Mouse (Mus musculus) thymus, adult 18-20 months (tissue): ENCODE data around the gene Ankrd52.
A peak's percentile ranks its signal among the peaks of the same experiment; 100 is the strongest.
"Not testable (repeated sequence)": the region's sequence is repeated elsewhere in the genome, so short reads cannot be mapped to it uniquely, and the experiment has no call there.

Experiments used
- DNase-seq, 2 experiments: peaks; one replicate each; pipeline ENCODE4 v3.0.0; 2022; ENCODE audit warnings: mixed read lengths in 2 of 2

Ankrd52 gene

GRCm38 (mm10) chr10:128376455-128377211, at the start of gene Ankrd52:
Gene Ankrd52, plus strand, starts transcription at chr10:128377115.
- DNase-seq: peak; percentile 53 to 67

GRCm38 (mm10) chr10:128327610-128328009, 49.3 kb upstream of the Ankrd52 start:
- DNase-seq: no peak

GRCm38 (mm10) chr10:128332358-128333249, 44.3 kb upstream of the Ankrd52 start:
- not testable (repeated sequence) for DNase-seq

GRCm38 (mm10) chr10:128335582-128335981, 41.3 kb upstream of the Ankrd52 start:
- peak; percentile 47 to 62 for DNase-seq

- no peak for DNase-seq
Observed at GRCm38 (mm10) chr10:128336195-128336594, 40.7 kb upstream of the Ankrd52 start.

- DNase-seq: no peak
Observed at GRCm38 (mm10) chr10:128336597-128336996, 40.3 kb upstream of the Ankrd52 start.

- peak; percentile 92 to 95 for DNase-seq
Observed at GRCm38 (mm10) chr10:128337306-128338181, 39.4 kb upstream of the Ankrd52 start, which contains the start of gene Cs. Gene Cs, plus strand, starts transcription at chr10:128337734.

GRCm38 (mm10) chr10:128338415-128338814, 38.5 kb upstream of the Ankrd52 start:
- DNase-seq: no peak

GRCm38 (mm10) chr10:128338948-128339347, 38.0 kb upstream of the Ankrd52 start:
- DNase-seq: no peak

GRCm38 (mm10) chr10:128340257-128340656, 36.7 kb upstream of the Ankrd52 start:
- DNase-seq: no peak

- no peak for DNase-seq
Observed at GRCm38 (mm10) chr10:128343436-128343835, 33.5 kb upstream of the Ankrd52 start.

GRCm38 (mm10) chr10:128344568-128345275, 32.2 kb upstream of the Ankrd52 start:
- DNase-seq: peak; percentile 60 to 79

GRCm38 (mm10) chr10:128347541-128347940, 29.4 kb upstream of the Ankrd52 start:
- DNase-seq: no peak

- DNase-seq: no peak
Observed at GRCm38 (mm10) chr10:128358796-128359195, 18.1 kb upstream of the Ankrd52 start.

- no peak for DNase-seq
Observed at GRCm38 (mm10) chr10:128359226-128359625, 17.7 kb upstream of the Ankrd52 start.

GRCm38 (mm10) chr10:128361836-128362235, 15.1 kb upstream of the Ankrd52 start:
- DNase-seq: no peak

- no peak for DNase-seq
Observed at GRCm38 (mm10) chr10:128362568-128362967, 14.3 kb upstream of the Ankrd52 start.

- DNase-seq: no peak
Observed at GRCm38 (mm10) chr10:128367899-128368401, 9.0 kb upstream of the Ankrd52 start.

- DNase-seq: peak; percentile 85 to 90
Observed at GRCm38 (mm10) chr10:128368402-128369217, 8.3 kb upstream of the Ankrd52 start, which contains the start of gene Coq10a. Gene Coq10a, minus strand, starts transcription at chr10:128368997.

- DNase-seq: no peak
Observed at GRCm38 (mm10) chr10:128369218-128369543, 7.7 kb upstream of the Ankrd52 start.

GRCm38 (mm10) chr10:128369599-128369998, 7.3 kb upstream of the Ankrd52 start:
- DNase-seq: no peak
